Mouse (Mus musculus) testis, adult 2 months (tissue): Measurements from ENCODE around the gene Trim27. TPM values are rescaled to one million over a fixed set of nuclear protein-coding genes. Genes with fewer than 3 reads are reported as not detected.

Experiments used
- H3K27ac ChIP-seq: fragments of 200-500 bp; 2 replicates; pipeline ENCODE4 v1.5.1; 2012; ENCODE audit warnings: low read depth, low read length; ENCODE audit not compliant: control insufficient read depth, insufficient read depth
- H3K27me3 ChIP-seq: fragments of 200-500 bp; 2 replicates; pipeline ENCODE4 v1.6.1; 2012; ENCODE audit warnings: mild to moderate bottlenecking, low read length, moderate library complexity; ENCODE audit not compliant: control insufficient read depth, insufficient read depth
- H3K36me3 ChIP-seq: fragments of 200-500 bp; 2 replicates; pipeline ENCODE4 v1.6.1; 2012; ENCODE audit warnings: mild to moderate bottlenecking, low read length; ENCODE audit not compliant: control insufficient read depth, insufficient read depth
- H3K4me1 ChIP-seq: fragments of 200-500 bp; 2 replicates; pipeline ENCODE4 v1.6.1; 2012; ENCODE audit warnings: low read length; ENCODE audit not compliant: control insufficient read depth, insufficient read depth
- H3K4me3 ChIP-seq: fragments of 200-500 bp; 2 replicates; pipeline ENCODE4 v1.5.1; 2012; ENCODE audit warnings: low read depth, mild to moderate bottlenecking, low read length, moderate library complexity, mixed read lengths; ENCODE audit not compliant: control insufficient read depth
- CTCF ChIP-seq: fragments of 200-500 bp; IDR thresholded peaks from 2 replicates; pipeline ENCODE4 v1.5.1; 2012; ENCODE audit warnings: low read depth, mild to moderate bottlenecking, inconsistent platforms, low read length, moderate library complexity; ENCODE audit not compliant: control insufficient read depth, insufficient read depth, insufficient replicate concordance
- POLR2A ChIP-seq: fragments of 200-500 bp; IDR thresholded peaks from 2 replicates; pipeline ENCODE4 v1.6.1; 2012; ENCODE audit warnings: low read depth, mild to moderate bottlenecking, inconsistent platforms, low read length, moderate library complexity; ENCODE audit not compliant: control insufficient read depth
- polyA plus RNA-seq: library from polyadenylated mRNA; depleted of rRNA; stranded (reverse); fragments of >200 nt; gene quantifications from 2 replicates; pipeline ENCODE4 v1.2.3, GENCODE M21; 2012; rRNA removed

Gene Trim27
- polyA plus RNA-seq = 142 and 149 TPM in 2 replicates

GRCm38 (mm10) chr13:21179367-21179723 lies at the start of gene Trim27:
Gene Trim27, plus strand, starts transcription at chr13:21179445.
- no peaks in the 10 kb centered on the region for H3K27me3 ChIP-seq
- peak within 1 kb of the TSS; percentile 87 for H3K4me3 ChIP-seq
- H3K36me3 ChIP-seq = peaks cover 4% of the 10 kb centered on the region
- H3K4me1 ChIP-seq = peaks cover 12% of the 10 kb centered on the region
- H3K27ac ChIP-seq = peak within 1 kb of the TSS; percentile 55
- TF ChIP-seq CTCF (no peak), POLR2A (peak; percentile 77; the same call in 1 of the 2 replicates)

GRCm38 (mm10) chr13:21142421-21142820 lies 36.8 kb upstream of the Trim27 start:
- Histone ChIP-seq H3K4me1 (no peaks in the 10 kb centered on the region), H3K4me3 (no peak overlapping the region), H3K36me3 (no peaks in the 10 kb centered on the region), H3K27ac (no peak overlapping the region), H3K27me3 (no peaks in the 10 kb centered on the region)
- TF ChIP-seq POLR2A (no peak), CTCF (no peak)

DNA sequence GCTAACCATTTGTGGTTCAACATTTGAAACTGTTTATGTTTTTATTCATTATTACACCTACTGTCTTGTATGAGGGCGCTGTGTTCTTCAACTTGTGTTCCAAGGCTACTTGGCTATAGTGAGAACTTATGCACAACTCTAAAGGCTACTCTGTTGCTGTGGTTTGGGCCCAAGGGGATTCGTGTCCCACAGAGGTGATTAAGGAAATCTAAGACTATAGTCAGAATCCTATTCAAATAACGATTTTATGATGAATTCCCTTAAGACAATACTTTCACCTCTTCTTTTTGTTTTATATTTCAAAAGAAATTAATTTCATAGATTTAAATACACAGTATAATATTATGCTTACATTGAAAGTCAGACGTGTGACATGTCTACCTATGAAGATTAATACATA lies 33.5 kb upstream of the Trim27 start, which contains the start of gene Olfr1368:
Gene Olfr1368 (minus strand): TSS at position 101 of the 400 bp plus-strand sequence.
- TF ChIP-seq CTCF = no peak
- TF ChIP-seq POLR2A = no peak
- Histone ChIP-seq H3K4me3 (no peak within 1 kb of the TSS), H3K27ac (no peak within 1 kb of the TSS), H3K36me3 (no peaks in the 10 kb centered on the region), H3K27me3 (no peaks in the 10 kb centered on the region), H3K4me1 (no peaks in the 10 kb centered on the region)

DNA sequence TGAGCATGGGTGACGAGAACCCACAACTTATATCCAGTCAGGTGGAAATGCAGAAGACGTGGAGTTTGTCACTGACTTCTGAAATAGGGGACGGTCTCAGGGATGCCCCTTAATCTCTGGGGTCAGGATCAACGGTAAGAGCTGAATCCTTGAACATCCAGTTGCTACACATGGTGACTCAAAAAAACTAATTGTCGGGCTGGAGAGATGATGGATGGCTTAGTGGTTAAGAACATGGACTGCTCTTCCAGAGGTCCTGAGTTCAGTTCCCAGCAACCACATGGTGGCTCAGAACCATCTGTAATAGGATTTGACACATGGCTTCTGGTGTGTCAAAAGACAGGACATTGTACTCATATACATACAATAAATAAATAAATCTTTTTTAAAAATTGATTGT lies 23.4 kb upstream of the Trim27 start:
- H3K27ac ChIP-seq = no peak overlapping the region
- no peaks in the 10 kb centered on the region for H3K36me3 ChIP-seq
- H3K4me3 ChIP-seq = no peak overlapping the region
- TF ChIP-seq POLR2A = no peak
- no peak for TF ChIP-seq CTCF
- H3K4me1 ChIP-seq = peaks cover 17% of the 10 kb centered on the region
- no peaks in the 10 kb centered on the region for H3K27me3 ChIP-seq

DNA sequence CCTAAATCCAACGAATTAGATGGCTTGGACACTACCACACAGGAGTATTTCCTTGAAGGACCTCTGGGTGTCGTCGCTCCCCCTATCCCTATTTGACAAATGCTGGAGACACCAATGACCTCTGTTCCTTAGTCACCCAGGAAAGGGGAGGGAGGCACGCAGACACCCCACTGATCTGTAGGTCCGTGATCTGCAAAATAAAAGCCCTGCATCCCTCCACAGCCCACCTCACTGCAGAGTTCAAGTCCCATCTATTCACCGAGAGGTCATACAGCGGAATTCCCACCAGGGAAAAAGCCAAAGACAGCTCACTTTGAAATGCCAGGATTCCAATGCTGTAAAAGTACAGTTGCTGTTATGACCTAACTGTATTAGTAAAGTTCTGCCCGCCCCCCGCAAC lies 21.2 kb upstream of the Trim27 start:
- Histone ChIP-seq H3K36me3 (no peaks in the 10 kb centered on the region), H3K27ac (no peak overlapping the region), H3K27me3 (no peaks in the 10 kb centered on the region), H3K4me1 (peaks cover 17% of the 10 kb centered on the region), H3K4me3 (peak overlapping the region; percentile 45)
- TF ChIP-seq POLR2A (no peak), CTCF (no peak)

DNA sequence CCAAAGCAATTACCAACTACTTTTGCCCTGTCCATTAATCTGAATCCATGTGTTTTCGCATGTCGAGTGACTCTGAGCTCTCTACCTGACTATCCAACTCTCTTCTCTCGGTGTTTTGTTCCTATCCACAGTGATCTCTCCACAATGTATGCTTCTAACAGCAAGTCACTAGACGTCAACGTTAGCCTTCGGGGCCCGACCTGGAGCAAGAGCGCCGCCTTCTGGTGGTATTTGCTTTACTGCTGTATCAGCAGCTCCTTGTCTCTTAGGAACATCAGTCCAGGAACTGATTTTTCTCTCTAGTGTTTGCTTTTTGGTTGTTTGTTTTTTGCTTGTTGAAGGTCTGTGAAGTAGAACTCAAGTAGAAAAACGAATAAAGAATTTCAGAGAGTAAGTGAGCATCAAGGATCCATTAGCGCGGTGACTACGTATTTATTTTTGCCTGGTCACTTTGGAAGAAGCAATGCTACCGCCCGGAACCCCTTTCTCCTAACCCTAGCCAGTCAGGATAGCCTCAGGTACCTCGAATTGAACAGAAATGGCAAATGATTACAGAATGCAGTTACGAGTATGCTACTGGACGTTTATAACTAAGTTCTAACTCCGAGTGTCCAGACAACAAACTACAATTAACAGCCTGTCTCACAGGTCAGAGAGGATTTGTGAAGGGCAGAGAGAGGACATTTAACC lies 20.3 kb upstream of the Trim27 start:
- peaks cover 17% of the 10 kb centered on the region for H3K4me1 ChIP-seq
- H3K27ac ChIP-seq = no peak overlapping the region
- no peak for TF ChIP-seq POLR2A
- peak; percentile 76; the same call in 1 of the 2 replicates for TF ChIP-seq CTCF
- no peaks in the 10 kb centered on the region for H3K27me3 ChIP-seq
- H3K36me3 ChIP-seq = no peaks in the 10 kb centered on the region
- H3K4me3 ChIP-seq = peak overlapping the region; percentile 79

DNA sequence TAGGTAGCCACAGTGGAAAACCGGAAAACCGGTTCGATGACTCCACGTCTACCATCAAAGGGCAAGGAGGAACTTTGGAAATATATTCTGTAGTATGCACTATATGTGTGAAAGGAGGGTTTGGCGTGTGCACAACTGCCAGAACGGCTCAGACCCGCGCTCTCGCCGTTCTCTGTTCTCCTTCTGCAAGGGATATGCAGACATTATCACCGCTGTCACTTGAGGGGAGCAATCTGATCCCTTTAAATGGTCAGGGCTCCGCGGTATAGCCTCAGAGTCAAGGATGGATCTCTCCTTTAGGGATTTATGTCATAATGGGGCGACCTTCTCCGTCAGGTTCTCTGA lies 19.8 kb upstream of the Trim27 start:
- H3K4me3 ChIP-seq = peak overlapping the region; percentile 79
- peaks cover 17% of the 10 kb centered on the region for H3K4me1 ChIP-seq
- TF ChIP-seq POLR2A (no peak), CTCF (no peak)
- no peaks in the 10 kb centered on the region for H3K27me3 ChIP-seq
- H3K36me3 ChIP-seq = no peaks in the 10 kb centered on the region
- H3K27ac ChIP-seq = no peak overlapping the region
